In the genomic region with DNA sequence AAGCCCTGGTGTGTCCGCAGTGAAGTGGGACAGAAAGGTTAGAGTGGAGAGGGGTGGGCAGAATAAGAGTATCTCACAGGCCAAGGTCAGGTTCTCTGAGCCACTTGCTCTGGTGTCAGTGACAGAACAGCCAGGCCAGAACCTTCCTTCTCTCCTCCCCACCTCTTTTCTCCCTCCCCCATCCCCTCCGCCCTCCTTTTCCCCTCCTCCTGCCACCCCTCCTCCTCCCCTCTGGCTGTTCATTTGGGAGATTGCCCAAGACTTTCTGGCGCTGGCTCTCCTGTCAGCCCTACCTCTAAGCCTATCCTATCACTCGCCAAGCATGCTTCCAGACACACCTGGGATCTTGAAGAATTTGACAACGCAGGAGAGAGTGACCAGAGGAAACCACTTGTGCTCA, we compare ENCODE assay signal across 8 mouse cellular contexts. TPM values are rescaled to one million over a fixed set of nuclear protein-coding genes. Genes with fewer than 3 reads are reported as not detected.
DNase-seq lines count a peak whose midpoint lies in the region; ATAC-seq lines count a peak whose summit lies in the region.

No protein-coding gene starts in this region.

- H3K27me3 ChIP-seq in neural tube, embryonic 11.5 days (ENCODE audit: control insufficient read depth, insufficient read depth, low read length) = peaks cover 30% of the 10 kb centered on the region
- H3K27me3 ChIP-seq in forebrain, embryonic 14.5 days (replicated peaks; ENCODE audit: control insufficient read depth, insufficient read depth, low read length) = peaks cover 11% of the 10 kb centered on the region; the same call in 1 of the 2 replicates
- H3K27me3 ChIP-seq in hindbrain, embryonic 14.5 days (ENCODE audit: control insufficient read depth, insufficient read depth, low read length) = peaks cover 20% of the 10 kb centered on the region

- H3K4me3 ChIP-seq in neural tube, embryonic 11.5 days (ENCODE audit: low read depth, low read length) = no peak overlapping the region
- H3K4me3 ChIP-seq in forebrain, embryonic 14.5 days (ENCODE audit: low read depth, low read length) = no peak overlapping the region
- H3K4me3 ChIP-seq in hindbrain, embryonic 14.5 days (replicated peaks; ENCODE audit: low read length) = peak overlapping the region; percentile 41

- H3K27ac ChIP-seq in neural tube, embryonic 11.5 days (ENCODE audit: low read depth, low read length) = no peak overlapping the region
- H3K27ac ChIP-seq in forebrain, embryonic 14.5 days (ENCODE audit: low read depth, low read length) = no peak overlapping the region
- H3K27ac ChIP-seq in hindbrain, embryonic 14.5 days = no peak overlapping the region

- H3K9me3 ChIP-seq in neural tube, embryonic 11.5 days (ENCODE audit: control insufficient read depth, low read length) = no peaks in the 10 kb centered on the region
- H3K9me3 ChIP-seq in forebrain, embryonic 14.5 days (replicated peaks; ENCODE audit: control insufficient read depth, low read length) = no peaks in the 10 kb centered on the region
- H3K9me3 ChIP-seq in hindbrain, embryonic 14.5 days (ENCODE audit: control insufficient read depth, low read length) = no peaks in the 10 kb centered on the region

- H3K4me1 ChIP-seq in neural tube, embryonic 11.5 days (ENCODE audit: control insufficient read depth, insufficient read depth, low read length) = peaks cover 12% of the 10 kb centered on the region
- peaks cover 14% of the 10 kb centered on the region for H3K4me1 ChIP-seq in forebrain, embryonic 14.5 days (ENCODE audit: control insufficient read depth, insufficient read depth, low read length)
- H3K4me1 ChIP-seq in hindbrain, embryonic 14.5 days (replicated peaks; ENCODE audit: control insufficient read depth, insufficient read depth, low read length) = peaks cover 9% of the 10 kb centered on the region; the same call in 1 of the 2 replicates

- DNase-seq in neural tube, embryonic 11.5 days (ENCODE audit: low spot score) = no peak
- no peak for DNase-seq in neural tube, embryonic 10.5 days (ENCODE audit: extremely low spot score, low spot score)
- peak; percentile 45 for DNase-seq in forebrain, embryonic 14.5 days (ENCODE audit: low spot score)
- no peak for DNase-seq in hindbrain, embryonic 14.5 days (ENCODE audit: low spot score)
- DNase-seq in lung, postnatal 10 days = peak; percentile 54
- no peak for DNase-seq in spleen, postnatal 36 days (ENCODE audit: low spot score in 2 of 2)
- no peak for DNase-seq in right cerebral cortex, postnatal 10 days (ENCODE audit: low spot score in 2 of 2)

- H3K4me2 ChIP-seq in neural tube, embryonic 11.5 days (ENCODE audit: low read depth) = peak overlapping the region; percentile 73
- peak overlapping the region; percentile 86 for H3K4me2 ChIP-seq in forebrain, embryonic 14.5 days (ENCODE audit: low read length)
- peak overlapping the region; percentile 84 for H3K4me2 ChIP-seq in hindbrain, embryonic 14.5 days (replicated peaks)

- no peaks in the 10 kb centered on the region for H3K36me3 ChIP-seq in neural tube, embryonic 11.5 days (ENCODE audit: control insufficient read depth, insufficient read depth, low read length)
- no peaks in the 10 kb centered on the region for H3K36me3 ChIP-seq in forebrain, embryonic 14.5 days (ENCODE audit: control insufficient read depth, insufficient read depth, low read length)
- H3K36me3 ChIP-seq in hindbrain, embryonic 14.5 days (replicated peaks; ENCODE audit: control insufficient read depth, insufficient read depth) = no peaks in the 10 kb centered on the region

- 13% methylated on average over 4 of the region's 5 CpGs for WGBS in neural tube, embryonic 11.5 days
- WGBS in forebrain, embryonic 14.5 days = 4% methylated on average over 4 of the region's 5 CpGs
- WGBS in hindbrain, embryonic 14.5 days = 13% methylated on average over 5 of the region's 5 CpGs

- no peak overlapping the region for H3K9ac ChIP-seq in neural tube, embryonic 11.5 days (ENCODE audit: low read length)
- no peak overlapping the region for H3K9ac ChIP-seq in forebrain, embryonic 14.5 days (ENCODE audit: low read length)
- H3K9ac ChIP-seq in hindbrain, embryonic 14.5 days = no peak overlapping the region

- ATAC-seq in neural tube, embryonic 11.5 days (ENCODE audit: insufficient read depth, low FRiP score, low TSS enrichment) = no peak
- ATAC-seq in forebrain, embryonic 14.5 days = peak; percentile 18; the same call in 1 of the 2 replicates
- ATAC-seq in hindbrain, embryonic 14.5 days (ENCODE audit: low FRiP score) = no peak
- no peak for ATAC-seq in inflammation-experienced regulatory T-cells, adult 6 months

RNA-seq across cellular contexts. Expression of gene Tuba8, which starts 1.2 kb away (rescaled TPM):
- 0.31 and 0.49 TPM in 2 replicates for polyA plus RNA-seq in neural tube, embryonic 11.5 days (2014; fragmentation: Nextera tagmentation; extraction: Ambion mirVana)
- 0.22 and 0.33 TPM in 2 replicates for polyA plus RNA-seq in forebrain, embryonic 14.5 days (2014; fragmentation: Nextera tagmentation; extraction: Ambion mirVana)
- polyA plus RNA-seq in hindbrain, embryonic 14.5 days (2014; fragmentation: Nextera tagmentation; extraction: Ambion mirVana) = 1.0 and 1.4 TPM in 2 replicates
- under 1 TPM; 0.21 to 0.40 (median 0.32) TPM for polyA plus RNA-seq in inflammation-experienced regulatory T-cells, adult 6 months (2017; shearing (Covaris generic))

RNA-seq across cellular contexts. Expression of gene Pex26, which starts 28.3 kb away (rescaled TPM):
- polyA plus RNA-seq in neural tube, embryonic 11.5 days (2014; fragmentation: Nextera tagmentation; extraction: Ambion mirVana) = 7.1 and 7.8 TPM in 2 replicates
- 12.7 and 16.4 TPM in 2 replicates for polyA plus RNA-seq in forebrain, embryonic 14.5 days (2014; fragmentation: Nextera tagmentation; extraction: Ambion mirVana)
- 13.9 and 15.2 TPM in 2 replicates for polyA plus RNA-seq in hindbrain, embryonic 14.5 days (2014; fragmentation: Nextera tagmentation; extraction: Ambion mirVana)
- 1 to 10 TPM; 2.2 to 2.5 (median 2.4) TPM for polyA plus RNA-seq in inflammation-experienced regulatory T-cells, adult 6 months (2017; shearing (Covaris generic))

RNA-seq across cellular contexts. Expression of gene Usp18, which starts 34.0 kb away (rescaled TPM):
- polyA plus RNA-seq in neural tube, embryonic 11.5 days (2014; fragmentation: Nextera tagmentation; extraction: Ambion mirVana) = 1.2 TPM in 2 replicates
- polyA plus RNA-seq in forebrain, embryonic 14.5 days (2014; fragmentation: Nextera tagmentation; extraction: Ambion mirVana) = 0.76 and 1.1 TPM in 2 replicates
- polyA plus RNA-seq in hindbrain, embryonic 14.5 days (2014; fragmentation: Nextera tagmentation; extraction: Ambion mirVana) = 0.59 and 2.2 TPM in 2 replicates
- polyA plus RNA-seq in inflammation-experienced regulatory T-cells, adult 6 months (2017; shearing (Covaris generic)) = 10 to 100 TPM; 33.2 to 83.1 (median 69.4) TPM

Comparison
In these comparisons a context has a peak if more than half of its experiments do, and no peak if none do; other contexts are left out.
1. DNase-seq: peak in forebrain, embryonic 14.5 days (single experiment) and lung, postnatal 10 days (single experiment); none in neural tube, embryonic 11.5 days (single experiment), neural tube, embryonic 10.5 days (single experiment), hindbrain, embryonic 14.5 days (single experiment), spleen, postnatal 36 days (0 of 2) and right cerebral cortex, postnatal 10 days (0 of 2).
2. RNA of gene Usp18, which starts 34.0 kb away (polyA plus RNA-seq): 33.2 to 83.1 TPM in inflammation-experienced regulatory T-cells, adult 6 months; 0.59 to 2.2 TPM in hindbrain, embryonic 14.5 days, 1.2 TPM in neural tube, embryonic 11.5 days and 0.76 to 1.1 TPM in forebrain, embryonic 14.5 days; every median in the first group is over 10 times any median in the second.
3. Peak in every context shown above with its lines, with median percentiles within 50 percentile points of each other: H3K4me2 ChIP-seq.